Mouse (Mus musculus) gastrocnemius, adult 8-10 months (tissue): ENCODE measurements around the gene Uggt1. TPM values are rescaled to one million over a fixed set of nuclear protein-coding genes. Genes with fewer than 3 reads are reported as not detected.
A peak's percentile ranks its signal among the peaks of the same experiment; 100 is the strongest.

Experiments
- DNase-seq, 2 experiments: peaks; one replicate each; pipeline ENCODE4 v3.0.0; 2022; ENCODE audit warnings: low spot score in 2 of 2
- total RNA-seq, 4 experiments: library from RNA; stranded (reverse); gene quantifications; 2 replicates each; pipeline ENCODE4 v1.2.4; 2022

Gene Uggt1
- total RNA-seq: 10 to 100 TPM; 27.1 to 32.6 (median 27.3) TPM

DNA sequence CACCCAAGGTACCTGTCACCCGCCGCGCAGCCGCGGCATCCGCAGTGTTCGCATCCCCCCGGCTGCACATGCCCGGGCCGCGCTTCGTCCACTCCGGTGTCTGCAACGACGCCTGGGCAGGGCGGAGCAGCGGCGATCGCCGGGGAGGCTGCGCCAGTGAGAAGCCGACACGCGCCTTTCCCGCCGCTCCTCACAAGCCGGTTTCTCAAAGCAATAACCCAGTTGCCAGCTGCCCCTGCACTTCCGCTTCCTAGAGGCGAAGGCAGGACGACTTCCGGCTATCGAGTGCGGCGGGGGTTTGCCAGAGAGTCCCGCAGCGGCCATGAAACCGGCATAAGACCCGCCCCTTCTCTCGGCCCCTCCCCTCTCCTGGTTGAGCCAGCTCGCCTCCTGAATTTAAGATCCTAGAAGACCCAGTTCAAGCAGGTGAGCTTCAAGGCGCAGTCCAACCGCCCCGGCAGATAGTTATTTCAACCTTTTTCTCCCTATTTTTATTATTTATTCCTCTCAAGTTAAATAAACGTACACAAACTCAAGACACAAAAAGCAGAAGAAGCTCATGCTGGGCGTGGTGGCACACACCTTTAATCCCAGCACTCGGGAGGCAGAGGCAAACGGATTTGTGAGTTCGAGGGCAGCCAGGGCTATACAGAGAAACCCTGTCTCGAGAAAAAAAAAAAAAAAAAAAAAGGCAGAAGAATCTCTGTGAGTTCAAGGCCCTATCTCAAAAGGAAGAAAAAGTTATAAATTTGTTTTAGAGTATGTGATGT, at the start of gene Uggt1:
Gene Uggt1 (minus strand): TSS at position 663 of the 770 bp plus-strand sequence.
- DNase-seq: peak; percentile 90 to 94

DNA sequence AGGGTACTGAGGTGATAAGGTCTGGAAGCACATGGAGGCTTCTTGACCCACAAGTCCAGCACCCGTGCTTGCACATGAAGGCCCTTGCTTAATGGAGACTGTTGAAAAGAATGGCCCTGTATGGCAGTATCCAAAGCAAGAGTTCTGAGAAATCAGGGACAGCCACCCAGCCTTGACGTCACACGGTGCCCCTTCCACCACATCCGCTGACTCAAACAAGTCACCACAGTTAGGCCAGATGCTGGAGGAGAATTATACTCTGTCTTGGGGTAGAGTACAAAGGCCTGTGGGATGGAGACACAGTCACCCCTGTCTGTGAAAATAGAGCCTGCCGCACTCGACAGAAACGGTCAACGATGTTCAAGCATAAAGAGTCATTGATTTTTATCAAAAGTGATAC, 49.0 kb upstream of the Uggt1 start:
- DNase-seq: no peak

DNA sequence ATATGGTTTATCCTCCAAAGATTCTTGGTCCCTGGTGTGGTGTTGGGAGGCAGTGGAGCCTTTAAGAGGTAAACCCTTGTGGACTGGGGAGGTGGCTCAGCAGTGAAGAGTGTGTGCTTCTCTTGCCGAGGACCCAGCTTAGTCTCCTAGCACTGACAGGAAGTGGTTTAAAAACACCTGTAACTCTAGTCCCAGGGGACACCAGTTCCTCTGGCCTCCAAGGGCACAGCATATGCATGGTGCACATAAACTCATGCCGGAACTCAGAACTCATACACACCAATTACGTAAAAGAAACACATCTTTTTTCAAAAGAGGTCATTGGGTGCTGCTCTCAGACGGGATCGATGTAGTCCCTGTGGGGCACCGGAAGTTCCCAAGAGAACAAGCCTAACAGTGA, 37.3 kb upstream of the Uggt1 start:
- DNase-seq: no peak

DNA sequence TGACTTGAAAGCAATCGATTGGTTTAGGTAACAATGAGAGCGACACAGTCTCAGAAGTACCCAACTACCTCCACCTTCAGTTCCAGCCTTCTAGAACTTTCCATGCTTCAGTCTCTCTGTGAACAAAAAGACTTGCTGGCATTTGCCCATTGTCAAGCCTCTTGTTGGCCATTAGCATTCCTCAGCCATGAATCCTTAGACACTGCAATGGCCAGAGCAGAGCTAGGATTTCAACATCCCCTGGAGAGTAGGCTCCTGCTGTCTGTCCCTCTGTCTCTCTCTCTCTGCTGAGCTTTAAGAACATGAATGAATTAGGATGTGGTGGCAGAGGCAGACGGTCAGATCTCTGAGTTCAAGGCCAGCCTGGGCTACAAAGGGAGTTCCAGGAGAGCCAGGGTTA, 36.4 kb upstream of the Uggt1 start:
- DNase-seq: no peak

DNA sequence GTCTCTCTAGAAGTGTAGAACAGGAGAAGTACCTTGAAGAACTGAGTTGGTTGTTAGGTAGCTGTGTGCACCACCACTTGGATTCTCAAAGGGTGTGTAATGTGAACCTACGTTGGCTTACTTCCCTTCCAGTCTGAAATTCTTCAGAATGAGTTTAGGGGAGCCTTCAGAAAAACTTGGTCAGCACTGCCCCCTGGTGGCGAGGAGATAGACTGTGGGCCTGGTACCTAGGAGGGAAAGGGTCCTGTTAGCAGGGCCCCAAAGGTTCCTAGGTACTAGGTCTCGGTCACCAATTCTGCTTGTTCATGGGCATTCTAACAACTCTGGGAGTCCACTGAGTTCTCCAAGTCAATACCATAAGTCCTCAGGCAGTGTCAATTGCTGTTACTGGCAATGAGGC, 34.7 kb upstream of the Uggt1 start:
- peak; percentile 44 to 59 for DNase-seq

DNA sequence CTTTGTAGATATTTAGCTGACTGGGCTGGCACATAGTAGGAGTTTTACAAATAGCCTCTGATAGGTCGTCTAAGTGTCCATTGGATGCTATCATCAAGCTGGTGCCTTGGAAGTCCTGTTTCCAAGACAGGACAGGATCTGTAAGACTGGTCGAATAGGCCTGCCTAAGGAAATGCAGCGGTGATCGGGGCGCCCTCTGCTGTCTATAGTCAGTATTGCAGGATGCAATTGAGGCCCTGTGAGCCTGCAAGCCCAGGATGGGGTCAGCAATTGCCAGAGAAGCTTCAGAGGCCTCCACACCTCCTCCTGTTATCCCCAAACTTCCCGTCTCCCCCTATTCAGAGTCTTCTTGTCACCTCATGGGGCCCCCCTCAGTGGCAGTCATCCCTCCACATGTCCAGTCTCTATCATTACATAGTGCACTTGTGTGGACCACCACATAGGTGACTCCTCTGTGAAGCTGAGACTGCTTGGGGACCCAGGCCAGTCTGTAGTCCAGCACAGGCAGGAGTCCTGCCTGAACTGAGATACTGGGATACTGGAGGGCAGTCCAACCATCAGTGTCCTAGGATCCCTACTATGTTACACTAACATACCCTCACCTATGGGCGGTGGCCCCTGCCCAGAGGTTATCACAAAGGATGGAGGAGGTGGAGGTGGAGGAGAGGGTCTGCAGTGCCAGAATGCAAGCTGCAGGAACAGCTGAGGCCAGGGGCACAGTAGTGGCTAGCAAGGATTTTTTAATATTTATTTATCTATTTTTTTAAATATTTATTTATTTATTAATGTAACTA, 32.9 kb upstream of the Uggt1 start:
- DNase-seq: peak; percentile 63 to 66

DNA sequence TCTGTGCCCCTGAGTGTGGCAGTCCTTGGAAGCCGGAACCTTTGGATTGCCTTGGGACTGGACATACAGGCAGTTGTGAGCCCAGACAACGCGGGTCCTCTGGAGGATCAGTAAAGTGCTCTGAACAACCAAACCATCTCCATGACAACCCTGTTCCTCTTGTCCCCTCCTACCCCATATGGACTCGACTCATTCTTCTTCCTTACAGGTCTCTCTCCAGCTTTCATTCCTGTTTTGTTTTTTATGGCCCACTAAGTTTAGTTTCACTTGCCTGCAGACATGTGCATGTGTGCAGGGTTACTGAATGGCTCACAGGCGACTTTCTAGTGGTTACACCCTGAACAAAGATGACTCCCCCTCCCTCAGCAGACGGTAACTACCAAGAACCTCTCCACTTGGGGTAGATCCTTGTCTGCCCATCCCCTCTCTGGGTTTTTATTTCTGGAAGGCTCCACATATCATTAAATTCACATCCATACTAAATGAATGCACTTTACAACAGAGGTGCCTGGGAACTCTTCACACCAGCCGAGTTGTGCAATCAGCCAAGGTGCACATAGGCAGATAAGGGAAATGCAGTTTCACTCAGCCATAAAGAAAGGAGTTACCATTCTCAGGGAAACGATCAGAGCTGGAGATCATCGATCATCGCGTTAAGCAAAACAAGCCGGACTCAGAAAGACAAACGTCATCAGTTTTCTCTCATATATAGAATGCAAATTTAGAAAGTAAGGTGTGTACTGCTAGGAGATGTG, 31.3 kb upstream of the Uggt1 start:
- no peak for DNase-seq

DNA sequence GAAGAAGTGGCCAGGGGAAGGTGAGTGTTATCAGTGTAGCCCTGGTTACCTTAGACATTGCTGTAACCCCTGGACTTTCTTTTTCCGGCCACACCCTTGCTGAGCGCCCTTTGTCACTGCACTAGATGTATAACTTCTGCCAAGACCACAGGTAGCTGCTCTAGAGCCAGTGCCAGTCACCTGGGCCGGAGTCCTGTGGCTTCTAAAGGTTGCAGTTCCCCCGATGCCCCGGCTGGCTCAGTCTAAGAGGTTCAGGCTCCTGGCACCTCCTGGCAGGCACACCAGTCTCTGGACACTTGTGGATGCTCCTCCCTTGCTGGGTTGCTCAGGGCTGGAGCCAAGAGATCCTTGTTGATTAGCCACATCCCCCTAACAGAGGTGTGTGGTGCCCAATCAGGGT, 29.9 kb upstream of the Uggt1 start, which contains the start of gene Neurl3:
Gene Neurl3 (minus strand): TSS at position 225 of the 400 bp plus-strand sequence.
- DNase-seq: no peak

DNA sequence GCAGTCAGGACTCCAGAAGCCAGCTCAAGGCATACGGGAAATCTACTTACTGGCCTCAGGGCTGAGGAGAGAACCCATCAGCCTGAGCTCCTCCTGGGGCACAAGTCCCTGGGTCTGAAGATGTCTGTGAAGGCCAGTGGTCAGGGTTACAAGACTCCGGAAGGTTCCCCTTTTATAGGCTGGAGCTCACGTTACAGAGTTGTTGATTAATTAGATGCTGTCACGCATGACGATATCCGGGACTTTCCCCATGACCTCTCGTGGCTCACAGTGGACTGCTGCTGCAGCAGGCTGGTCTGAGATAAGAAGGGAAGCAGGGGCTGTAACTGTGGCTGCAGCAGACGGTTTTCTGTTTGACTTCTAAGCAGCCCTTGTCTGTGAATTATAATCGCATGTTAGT, 28.8 kb upstream of the Uggt1 start:
- no peak for DNase-seq

DNA sequence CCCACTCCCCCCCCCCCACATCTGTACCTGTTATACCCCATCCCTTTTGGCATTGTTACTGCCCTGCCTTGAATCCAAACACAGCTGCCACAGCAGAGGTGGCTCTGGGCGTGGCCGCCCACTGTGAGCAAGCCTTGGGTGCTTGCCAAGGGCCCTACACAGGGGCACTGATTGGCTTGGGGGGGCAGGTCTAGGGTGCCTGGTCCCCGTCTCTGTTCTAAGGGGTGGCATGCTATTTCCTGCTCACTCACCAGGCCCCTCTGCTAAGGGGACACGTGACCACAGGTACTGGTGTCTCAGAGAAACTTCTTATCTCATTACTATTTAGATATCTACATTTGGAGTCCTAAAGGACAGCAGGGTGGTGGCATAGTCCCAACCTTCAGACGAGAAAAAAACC, 28.0 kb upstream of the Uggt1 start:
- no peak for DNase-seq

DNA sequence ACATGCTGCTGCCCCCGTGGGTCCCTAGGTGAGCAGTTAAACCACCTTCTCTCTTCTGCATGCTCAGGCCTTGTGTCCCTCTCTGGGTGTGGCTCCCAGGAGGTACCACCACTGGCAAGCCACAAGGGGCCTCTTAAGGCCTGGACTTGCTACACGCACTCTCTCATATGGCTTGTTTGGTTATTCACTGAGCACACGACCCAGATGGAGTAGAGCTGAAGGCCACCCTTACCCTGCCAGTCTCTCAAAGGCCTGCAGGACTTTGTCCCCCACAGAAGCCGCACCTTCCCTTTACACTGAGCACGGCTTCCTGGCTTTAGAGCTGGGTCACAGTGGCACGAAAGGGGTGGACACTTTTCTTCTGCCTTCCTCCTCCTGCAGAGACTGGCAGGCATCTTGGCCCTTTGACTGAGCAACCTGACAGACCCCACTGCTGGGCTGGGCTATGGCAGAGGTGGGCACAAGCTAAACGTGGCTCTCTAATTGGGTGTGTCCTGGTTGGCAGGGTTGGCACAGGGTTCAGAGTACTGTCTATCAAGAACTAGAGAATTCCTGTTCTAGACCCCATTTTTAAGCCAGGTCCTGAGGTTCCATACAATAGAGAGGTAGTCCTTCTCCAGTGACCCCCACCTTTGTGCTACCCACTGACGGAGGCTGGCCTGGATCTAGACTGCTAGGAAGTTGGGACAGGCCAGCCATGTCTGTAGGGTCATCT, 27.2 kb upstream of the Uggt1 start:
- DNase-seq: no peak

DNA sequence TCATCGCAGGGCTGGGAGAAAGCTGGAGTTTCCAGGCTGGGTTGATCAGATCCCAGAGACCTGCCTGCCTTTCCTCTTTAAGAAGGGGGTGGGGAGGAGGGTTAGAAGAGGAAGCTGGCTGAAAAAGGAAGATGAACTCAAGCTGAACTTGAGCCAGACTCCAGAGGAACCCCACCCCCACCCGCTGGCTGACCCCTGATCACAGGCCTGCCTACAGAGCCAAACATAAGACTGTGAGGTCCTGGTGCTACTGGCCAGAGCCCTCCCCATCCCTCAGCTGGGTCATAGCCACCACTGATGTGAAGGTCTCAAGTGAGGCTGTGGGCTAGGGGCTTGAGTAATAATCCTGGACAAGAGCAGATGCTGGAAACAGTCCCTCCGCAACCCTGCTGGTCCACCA, 26.1 kb upstream of the Uggt1 start:
- no peak for DNase-seq

DNA sequence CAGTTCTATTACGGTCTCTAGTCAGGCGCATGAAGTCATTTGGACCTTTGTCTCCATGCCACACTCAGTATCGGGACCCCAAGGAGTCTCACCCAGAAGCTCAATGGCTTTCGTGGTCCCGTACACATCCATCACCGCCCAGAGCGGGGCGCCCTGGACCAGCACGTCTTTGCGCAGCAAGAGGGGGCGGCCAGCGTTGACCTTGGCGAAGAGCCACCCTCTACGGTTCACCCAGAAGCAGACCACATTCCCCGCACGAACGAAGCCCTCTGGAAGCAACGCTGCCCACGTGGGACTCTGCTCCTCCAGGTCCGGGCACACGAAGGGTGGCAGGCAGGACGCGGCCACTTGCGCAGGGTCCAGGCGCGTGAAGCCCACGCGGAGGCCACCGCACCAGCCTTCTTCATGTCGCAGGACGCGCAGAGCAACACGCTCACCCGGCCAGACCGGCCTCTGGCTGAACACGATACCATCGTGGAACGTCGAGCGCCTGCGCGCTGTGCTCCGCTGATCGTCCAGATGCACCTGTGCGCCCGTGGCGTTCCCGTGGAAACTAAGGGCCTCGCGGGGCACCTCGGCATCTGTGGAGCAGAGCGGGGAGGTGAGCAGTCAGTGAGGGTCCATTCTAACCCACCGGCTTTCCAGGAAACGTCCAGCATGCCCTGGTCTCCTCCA, 24.7 kb upstream of the Uggt1 start:
- no peak for DNase-seq

DNA sequence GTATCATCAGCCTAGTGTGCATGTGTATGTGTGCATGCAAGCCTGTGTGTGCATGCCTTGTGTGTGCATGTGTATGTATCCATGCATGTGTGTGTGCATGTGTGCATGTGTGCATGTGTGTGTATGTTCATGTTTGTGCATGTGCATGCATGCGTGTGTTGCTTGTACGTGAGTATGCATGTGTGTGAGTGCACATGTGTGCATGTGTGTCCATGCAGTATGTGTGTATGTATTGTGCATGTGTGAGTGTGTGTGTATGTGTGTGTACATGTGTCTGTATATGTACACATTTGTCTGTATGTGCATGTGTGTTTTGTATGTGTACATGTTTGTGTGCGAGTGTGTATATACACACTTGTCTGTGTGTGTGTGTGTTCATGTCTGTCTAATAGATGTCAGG, 23.1 kb upstream of the Uggt1 start:
- DNase-seq: no peak

DNA sequence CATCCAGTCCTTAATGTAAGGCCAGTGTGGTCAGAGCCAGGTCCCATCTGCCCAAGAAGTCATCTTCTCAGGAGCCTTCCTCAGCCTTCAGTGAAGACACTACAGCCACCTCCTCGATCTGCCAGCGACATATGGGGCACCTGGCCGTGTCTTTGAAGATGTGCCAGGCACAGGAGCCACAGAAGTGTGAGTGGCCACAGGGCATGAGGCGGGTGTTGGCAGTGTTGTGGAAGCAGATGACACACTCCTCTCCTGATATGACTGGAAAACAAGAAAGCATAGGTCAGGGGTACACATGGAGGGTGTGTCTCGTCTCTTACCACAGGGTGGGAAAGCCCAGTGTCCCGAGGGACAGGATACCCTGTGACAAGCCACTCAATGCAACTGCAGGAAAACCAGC, 21.8 kb upstream of the Uggt1 start:
- no peak for DNase-seq

DNA sequence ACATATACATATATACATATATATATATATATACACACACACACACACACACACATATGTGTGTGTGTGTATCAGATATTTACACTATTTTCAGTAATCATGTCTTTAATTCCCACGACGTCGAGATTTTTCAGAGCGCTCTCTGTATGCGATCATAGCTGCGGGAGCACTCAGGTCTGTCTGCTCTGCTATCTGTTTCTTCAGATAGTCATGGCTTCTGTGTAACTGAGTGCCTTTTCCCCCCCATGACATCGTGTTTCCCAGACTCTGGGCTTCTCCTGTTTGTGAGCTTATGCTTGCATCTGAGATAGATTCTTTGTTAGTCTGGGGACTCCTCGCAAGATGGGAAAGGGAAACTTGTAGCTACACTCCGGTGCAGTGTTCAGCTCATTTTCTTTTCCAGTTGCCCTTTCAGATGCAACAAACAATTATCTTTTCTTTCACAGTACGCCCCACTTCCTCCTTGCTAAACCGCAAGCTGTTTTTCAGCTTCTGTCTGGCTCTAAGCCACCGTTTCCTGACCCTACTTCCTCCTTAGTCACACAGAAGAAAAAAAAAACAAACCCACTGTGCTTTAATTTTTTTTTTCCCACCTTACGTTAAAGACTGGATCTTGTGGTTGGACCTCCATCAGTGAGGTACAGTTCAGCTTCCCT, 19.4 kb upstream of the Uggt1 start:
- no peak for DNase-seq

DNA sequence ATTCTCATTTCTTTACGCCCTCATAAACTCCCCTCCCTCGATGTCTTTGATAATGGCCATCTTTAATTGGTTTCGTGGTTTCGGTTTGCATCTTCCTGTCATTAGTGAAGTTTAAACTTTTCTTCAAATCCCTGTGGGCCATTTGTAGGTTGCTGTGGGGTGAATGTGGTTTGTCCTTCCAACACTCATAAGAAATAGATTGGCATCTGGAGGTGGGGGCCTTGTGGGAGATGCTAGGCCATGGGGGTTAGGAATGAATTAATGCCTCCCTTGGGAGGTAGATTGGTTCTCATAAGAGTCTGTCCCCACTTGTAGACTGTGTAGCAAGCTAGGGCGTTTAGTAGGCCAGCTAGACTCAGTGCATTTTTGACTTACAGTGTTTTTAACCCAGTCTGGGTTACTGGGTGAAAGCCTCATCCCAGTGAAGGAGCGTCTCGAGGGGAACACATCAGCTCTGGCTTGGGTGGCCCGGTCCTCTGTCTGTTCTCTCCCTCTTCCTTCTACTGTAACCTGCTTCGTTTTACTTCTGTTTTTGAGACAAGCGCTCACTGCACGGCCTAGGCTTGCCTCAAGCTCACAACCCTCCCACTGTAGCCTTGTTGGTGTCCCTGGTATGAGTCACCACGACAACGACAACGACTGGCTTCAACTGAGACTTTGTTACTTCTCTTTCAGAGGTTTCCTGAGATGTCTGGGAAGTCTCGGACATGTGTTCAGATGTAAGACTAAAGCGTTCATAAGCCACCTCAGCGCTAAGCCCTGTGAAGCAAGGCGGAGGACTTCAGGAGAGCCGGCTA, 17.4 kb upstream of the Uggt1 start:
- DNase-seq: no peak

DNA sequence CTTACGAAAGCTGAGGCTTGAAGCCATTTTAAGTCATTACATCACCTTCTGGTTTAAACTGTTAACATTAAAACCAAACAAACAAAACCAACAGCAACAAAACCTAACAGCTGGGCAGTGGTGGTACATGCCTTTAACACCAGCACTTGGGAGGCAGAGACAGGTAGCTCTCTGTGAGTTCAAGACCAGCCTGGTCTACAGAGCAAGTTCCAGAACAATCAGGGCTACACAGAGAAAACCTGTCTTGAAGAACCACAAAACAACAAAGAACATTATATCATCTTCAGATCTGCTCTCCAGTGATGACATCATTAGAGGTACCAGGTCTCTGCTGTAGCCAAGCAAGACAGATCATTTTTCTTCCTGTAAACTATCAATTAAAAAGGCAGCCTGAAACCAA, 15.9 kb upstream of the Uggt1 start:
- no peak for DNase-seq

DNA sequence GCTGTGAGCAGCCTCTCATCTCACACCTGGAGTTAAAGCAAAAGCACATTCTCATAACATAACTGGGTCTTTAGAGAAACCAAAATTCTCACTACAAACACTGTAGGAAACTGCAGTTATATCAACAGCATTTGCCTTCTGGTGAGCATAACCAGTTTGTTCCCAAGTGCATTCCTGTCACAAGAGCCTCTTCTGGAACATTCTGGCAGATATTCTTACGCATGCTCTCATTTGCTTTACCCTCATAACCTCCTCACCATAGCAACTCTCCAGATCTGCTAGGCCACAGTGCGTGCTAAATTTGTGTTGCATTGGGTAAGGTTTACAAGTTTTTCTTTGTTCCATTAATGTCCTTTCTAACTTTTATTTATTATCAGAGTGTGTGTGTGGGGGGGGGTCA, 14.8 kb upstream of the Uggt1 start:
- DNase-seq: no peak

DNA sequence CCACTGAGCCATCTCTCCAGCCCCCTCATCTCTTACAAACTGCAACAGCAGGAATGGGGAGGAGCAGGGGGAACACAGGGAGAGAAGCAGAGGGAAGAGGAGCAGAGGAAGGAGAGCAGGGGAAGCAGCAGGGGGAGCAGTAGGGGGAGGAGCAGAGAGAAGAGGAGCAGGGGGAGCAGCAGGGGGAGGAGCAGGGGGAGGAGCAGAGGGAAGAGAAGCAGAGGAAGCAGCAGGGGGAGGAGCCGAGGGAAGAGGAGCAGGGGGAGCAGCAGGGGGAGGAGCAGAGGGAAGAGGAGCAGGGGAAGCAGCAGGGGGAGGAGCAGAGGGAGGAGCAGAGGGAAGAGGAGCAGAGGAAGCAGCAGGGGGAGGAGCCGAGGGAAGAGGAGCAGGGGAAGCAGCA, 14.1 kb upstream of the Uggt1 start:
- DNase-seq: no peak
